Mouse (Mus musculus) hindbrain, postnatal 0 days (tissue): Measurements from ENCODE around the gene Sdccag8. TPM values are rescaled to one million over a fixed set of nuclear protein-coding genes. Genes with fewer than 3 reads are reported as not detected.

Source experiments
- ATAC-seq: fragments of 200-750 bp; cut with Nextera tagmentation; 2 replicates; pipeline ENCODE4 v1.8.0; 2017; ENCODE audit warnings: mild to moderate bottlenecking, moderate TSS enrichment, moderate library complexity
- DNase-seq: peaks from one replicate; pipeline ENCODE4 v3.0.0-alpha.2; 2015; ENCODE audit warnings: low spot score
- H3K27ac ChIP-seq: fragments of 300-500 bp; sonication (generic); 2 replicates; pipeline ENCODE4 v1.5.1; 2014; ENCODE audit warnings: mild to moderate bottlenecking
- H3K27me3 ChIP-seq: fragments of 300-500 bp; sonication (generic); 2 replicates; pipeline ENCODE4 v1.6.1; 2014; ENCODE audit warnings: low read length, mixed read lengths; ENCODE audit not compliant: insufficient read depth
- H3K36me3 ChIP-seq: fragments of 300-500 bp; sonication (generic); 2 replicates; pipeline ENCODE4 v1.6.1; 2014; ENCODE audit warnings: low read length, mixed read lengths; ENCODE audit not compliant: insufficient read depth
- H3K4me1 ChIP-seq: fragments of 300-500 bp; sonication (generic); 2 replicates; pipeline ENCODE4 v1.6.1; 2014; ENCODE audit warnings: antibody characterized with exemption, low read length, mixed read lengths; ENCODE audit not compliant: insufficient read depth
- H3K4me2 ChIP-seq: fragments of 300-500 bp; sonication (generic); 2 replicates; pipeline ENCODE4 v1.6.1; 2014; ENCODE audit warnings: low read depth, mild to moderate bottlenecking, low read length, moderate library complexity, mixed read lengths
- H3K4me3 ChIP-seq: fragments of 300-500 bp; sonication (generic); 2 replicates; pipeline ENCODE4 v1.5.1; 2014; ENCODE audit warnings: low read length
- H3K9ac ChIP-seq: fragments of 300-500 bp; sonication (generic); replicated peaks from 2 replicates; pipeline ENCODE4 v1.6.1; 2014; ENCODE audit warnings: mild to moderate bottlenecking, low read length, moderate library complexity, mixed read lengths
- H3K9me3 ChIP-seq: fragments of 300-500 bp; sonication (generic); 2 replicates; pipeline ENCODE4 v1.6.1; 2016; ENCODE audit warnings: low read length, mixed read lengths
- CTCF ChIP-seq: IDR thresholded peaks from 2 replicates; pipeline ENCODE4 v1.5.1; 2016; ENCODE audit warnings: antibody characterized with exemption, control low read depth, low read depth
- WGBS: fragments of 180-500 bp; shearing (Covaris S2); extraction: QIAGEN DNeasy Blood & Tissue Kit; methylation state at CpG from one replicate; pipeline ENCODE4 v1.1.7; 2014; 5-methylcytosine and 5-hydroxymethylcytosine counted together
- polyA plus RNA-seq: library from polyadenylated mRNA; unstranded; fragments of >200 nt; fragmentation: Nextera tagmentation; extraction: Ambion mirVana; gene quantifications from 2 replicates; pipeline ENCODE4 v1.2.1, GENCODE M21; 2015
- total RNA-seq: library from RNA; depleted of rRNA; stranded (reverse); fragments of >200 nt; gene quantifications from 2 replicates; pipeline ENCODE4 v1.2.3, GENCODE M21; 2014

The Sdccag8 gene
- total and polyA plus RNA-seq, 2 experiments from 2014 or later, result 10.1 to 23.1 TPM

DNA sequence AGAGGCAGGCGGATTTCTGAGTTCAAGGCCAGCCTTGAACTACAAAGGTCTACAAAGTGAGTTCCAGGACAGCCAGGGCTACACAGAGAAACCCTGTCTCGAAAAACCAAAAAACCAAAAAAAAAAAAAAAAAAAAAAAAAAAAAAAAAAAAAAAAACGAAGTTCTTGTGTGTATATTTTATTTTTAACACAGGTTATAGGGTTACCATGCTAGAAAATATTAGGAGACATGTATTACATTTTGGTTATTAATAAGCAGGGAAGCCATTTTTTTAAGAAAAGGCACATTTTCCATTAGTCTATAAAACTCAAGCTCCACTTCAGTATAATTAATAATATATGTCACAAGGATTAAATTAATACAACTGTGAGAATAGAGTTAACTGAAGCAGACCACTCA, 2.6 kb upstream of the Sdccag8 start:
- no peaks in the 10 kb centered on the region for H3K9me3 ChIP-seq
- peak overlapping the region; percentile 75 for H3K4me2 ChIP-seq
- ATAC-seq (no peak), DNase-seq (no peak)
- WGBS, result 85% methylated on average over 3 of the region's 3 CpGs
- peak overlapping the region; percentile 75 for H3K4me3 ChIP-seq
- H3K36me3 ChIP-seq, result no peaks in the 10 kb centered on the region
- H3K4me1 ChIP-seq, result peaks cover 14% of the 10 kb centered on the region; the same call in 1 of the 2 replicates
- no peak for TF ChIP-seq CTCF
- H3K9ac ChIP-seq, result peak overlapping the region; percentile 88; the same call in 1 of the 2 replicates
- peak overlapping the region; percentile 99; the same call in 1 of the 2 replicates for H3K27ac ChIP-seq
- H3K27me3 ChIP-seq, result no peaks in the 10 kb centered on the region

DNA sequence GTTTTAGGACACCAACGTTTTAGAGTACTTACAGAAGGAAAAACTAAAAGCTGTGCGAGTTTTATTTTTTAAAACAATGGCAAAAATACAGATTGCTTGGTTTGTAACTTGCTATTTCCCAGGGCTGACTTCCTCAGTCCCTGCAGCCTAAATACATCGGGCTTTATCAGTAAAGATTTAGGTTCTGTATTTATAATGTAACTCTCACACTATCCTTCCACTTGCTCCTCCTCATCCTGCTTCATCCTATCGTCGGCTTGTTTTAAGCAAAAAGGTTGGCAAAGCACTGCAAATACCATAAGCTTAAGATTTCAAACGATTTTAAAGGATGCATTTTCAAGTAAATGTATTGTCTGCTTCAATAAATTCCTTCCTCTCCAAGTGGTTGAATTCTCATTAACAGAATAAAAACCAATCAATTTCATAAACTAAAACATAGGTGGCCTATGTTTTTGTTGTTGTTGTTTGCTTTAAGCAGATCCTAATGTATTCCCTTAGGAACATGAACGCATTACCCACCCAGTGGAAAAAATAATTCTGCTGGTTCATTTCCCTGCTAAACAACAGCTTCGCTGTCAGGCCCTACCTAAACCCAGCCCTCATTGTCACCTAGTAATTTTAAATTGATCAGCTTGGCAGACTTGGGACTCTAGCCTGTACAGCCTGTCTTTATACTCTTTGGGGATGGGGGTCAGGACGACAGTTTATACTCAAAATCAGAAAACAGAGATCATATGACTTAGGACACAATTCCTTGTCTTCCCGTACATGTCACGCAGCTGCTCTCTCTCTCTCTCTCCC, 1.8 kb upstream of the Sdccag8 start:
- no peak for TF ChIP-seq CTCF
- Histone ChIP-seq H3K27ac (peak overlapping the region; percentile 99), H3K27me3 (no peaks in the 10 kb centered on the region), H3K4me1 (0 out of 2 replicates have a peak, but pooled peaks cover 13% of the 10 kb centered on the region), H3K4me2 (peak overlapping the region; percentile 75), H3K36me3 (no peaks in the 10 kb centered on the region), H3K9ac (peak overlapping the region; percentile 88), H3K9me3 (no peaks in the 10 kb centered on the region), H3K4me3 (peak overlapping the region; percentile 75)
- 9% methylated on average over 11 of the region's 11 CpGs for WGBS
- no peak for ATAC-seq
- DNase-seq, result peak; percentile 34

DNA sequence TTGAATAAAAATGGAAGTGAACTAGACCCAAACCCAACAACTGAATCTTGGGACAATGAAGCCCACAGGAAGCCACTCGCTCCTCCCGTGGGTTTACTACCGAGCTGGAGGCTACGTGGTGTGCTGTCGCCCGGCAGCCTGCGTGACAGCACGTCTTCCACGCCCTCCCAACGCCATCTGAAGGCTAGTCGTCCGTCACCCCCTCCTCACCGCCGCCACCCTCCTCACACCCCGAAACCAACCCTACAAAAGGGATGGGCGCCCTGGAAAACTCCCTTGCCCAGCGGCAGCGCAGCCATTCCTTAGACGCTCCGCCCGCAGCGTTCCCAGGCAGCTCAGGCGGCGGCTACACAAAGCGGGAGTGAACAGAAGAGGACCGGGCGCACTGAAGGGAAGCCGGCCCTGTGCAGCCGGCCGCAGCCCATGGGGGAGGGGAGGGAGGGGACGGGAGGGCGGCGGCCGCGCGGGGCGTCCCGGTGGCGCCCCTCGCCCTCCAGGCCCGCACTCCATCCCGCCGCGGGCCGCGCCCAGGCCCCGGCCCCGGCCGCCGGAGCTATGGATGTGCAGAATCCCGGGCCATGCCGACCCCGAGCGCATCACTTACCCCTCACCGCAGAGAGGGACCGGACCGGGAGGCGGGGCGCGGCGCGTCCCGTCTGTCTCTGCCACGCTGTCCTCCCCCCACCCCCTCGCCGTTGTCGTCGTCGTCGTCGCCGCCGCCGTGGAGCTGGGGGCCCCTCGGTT, 996 bp upstream of the Sdccag8 start:
- peak overlapping the region; percentile 75 for H3K4me2 ChIP-seq
- ATAC-seq (peak; percentile 68), DNase-seq (peak; percentile 76)
- no peaks in the 10 kb centered on the region for H3K9me3 ChIP-seq
- H3K36me3 ChIP-seq, result no peaks in the 10 kb centered on the region
- WGBS, result 1% methylated on average over 48 of the region's 75 CpGs
- peak overlapping the region; percentile 88 for H3K9ac ChIP-seq
- no peak for TF ChIP-seq CTCF
- peak overlapping the region; percentile 75 for H3K4me3 ChIP-seq
- H3K27ac ChIP-seq, result peak overlapping the region; percentile 99
- no peaks in the 10 kb centered on the region for H3K27me3 ChIP-seq
- H3K4me1 ChIP-seq, result 0 out of 2 replicates have a peak, but pooled peaks cover 13% of the 10 kb centered on the region

DNA sequence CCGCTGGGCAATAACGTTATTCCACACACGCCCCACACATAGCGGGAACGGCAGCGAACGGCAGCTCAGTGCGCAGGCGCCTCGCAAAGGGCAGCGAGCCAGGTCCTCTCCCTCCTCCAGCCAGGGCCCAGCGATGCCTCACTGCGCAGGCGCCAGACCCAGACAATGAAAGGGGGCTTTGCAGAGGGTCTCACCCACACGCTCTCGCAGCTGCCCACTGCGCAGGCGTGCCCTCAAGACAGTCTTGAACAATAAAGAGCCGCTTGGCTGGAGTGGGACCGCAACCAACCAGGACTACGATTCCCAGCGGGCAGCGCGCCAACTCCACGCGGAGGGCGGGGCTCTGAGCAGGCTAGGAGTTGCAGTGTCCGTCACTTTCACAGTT, 432 bp upstream of the Sdccag8 start, which contains the start of gene Cep170:
Gene Cep170 (minus strand): TSS at position 32 of the 385 bp plus-strand sequence.
- ATAC-seq (peak; percentile 95), DNase-seq (peak; percentile 100)
- H3K36me3 ChIP-seq, result no peaks in the 10 kb centered on the region
- no peak for TF ChIP-seq CTCF
- H3K4me2 ChIP-seq, result peak within 1 kb of the TSS; percentile 75
- H3K4me1 ChIP-seq, result 0 out of 2 replicates have a peak, but pooled peaks cover 8% of the 10 kb centered on the region
- H3K9ac ChIP-seq, result peak within 1 kb of the TSS; percentile 88
- H3K9me3 ChIP-seq, result no peaks in the 10 kb centered on the region
- no peaks in the 10 kb centered on the region for H3K27me3 ChIP-seq
- peak within 1 kb of the TSS; percentile 75 for H3K4me3 ChIP-seq
- under 1% methylated on average over 27 of the region's 28 CpGs for WGBS
- H3K27ac ChIP-seq, result peak within 1 kb of the TSS; percentile 99

DNA sequence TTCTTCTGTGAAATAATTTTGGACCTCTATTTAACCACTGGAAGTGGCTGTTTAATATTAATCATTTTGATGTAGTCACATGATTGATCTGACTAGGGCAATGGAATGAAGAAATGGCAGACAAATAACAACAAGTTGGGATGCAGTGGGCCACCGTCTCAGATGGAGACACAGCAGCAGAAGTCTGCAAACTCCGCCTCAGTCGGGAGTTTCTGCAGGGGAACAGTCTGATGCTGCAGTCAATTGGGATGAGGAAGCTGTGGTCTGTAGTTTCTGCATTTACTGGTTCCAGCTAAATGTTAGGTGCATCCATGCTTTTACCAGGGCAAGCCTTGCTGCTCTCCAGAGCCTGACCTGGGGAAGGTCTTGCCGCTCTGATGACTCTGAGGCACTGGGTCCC, 2.3 kb downstream of the Sdccag8 start:
- H3K4me2 ChIP-seq, result no peak overlapping the region
- H3K36me3 ChIP-seq, result no peaks in the 10 kb centered on the region
- no peaks in the 10 kb centered on the region for H3K9me3 ChIP-seq
- no peak for TF ChIP-seq CTCF
- no peaks in the 10 kb centered on the region for H3K27me3 ChIP-seq
- ATAC-seq, result no peak
- no peaks in the 10 kb centered on the region for H3K4me1 ChIP-seq
- no peak overlapping the region for H3K27ac ChIP-seq
- H3K9ac ChIP-seq, result no peak overlapping the region
- DNase-seq, result no peak
- WGBS, result 86% methylated on average over 4 of the region's 4 CpGs
- H3K4me3 ChIP-seq, result no peak overlapping the region

DNA sequence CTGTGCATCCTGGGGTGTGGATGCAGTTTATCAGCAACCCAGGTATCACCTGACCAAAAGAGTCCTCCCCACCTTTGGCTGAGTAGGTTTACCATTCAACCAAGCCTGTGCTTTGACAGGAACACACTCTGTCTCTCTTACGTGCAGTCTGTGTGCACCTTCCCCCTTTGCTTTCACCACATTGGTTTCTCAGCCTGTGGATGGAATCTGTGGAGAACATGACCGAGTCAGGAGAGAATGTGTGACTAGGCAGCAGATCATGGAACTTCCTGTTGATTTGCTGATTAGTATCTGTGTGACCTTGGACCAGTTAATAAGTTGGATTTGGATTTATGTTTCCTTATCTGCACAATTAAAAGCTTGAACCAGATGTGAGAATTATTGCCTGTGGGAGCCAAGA, 3.7 kb downstream of the Sdccag8 start:
- TF ChIP-seq CTCF, result no peak
- Histone ChIP-seq H3K9ac (no peak overlapping the region), H3K36me3 (no peaks in the 10 kb centered on the region)

More for the DNA sequence above, 3.7 kb downstream of the Sdccag8 start:
- no peak overlapping the region for H3K27ac ChIP-seq
- no peak overlapping the region for H3K4me3 ChIP-seq
- no peaks in the 10 kb centered on the region for H3K27me3 ChIP-seq
- 86% methylated on average over 2 of the region's 2 CpGs for WGBS
- no peak overlapping the region for H3K4me2 ChIP-seq
- H3K4me1 ChIP-seq, result no peaks in the 10 kb centered on the region
- no peaks in the 10 kb centered on the region for H3K9me3 ChIP-seq
- no peak for DNase-seq
- ATAC-seq, result no peak
